In genomic region chr2:113707507-113707906, GRCm38 (mm10) we compare ENCODE assay signal across 27 mouse cellular contexts. TPM values are rescaled to one million over a fixed set of nuclear protein-coding genes. Genes with fewer than 3 reads are reported as not detected.
DNase-seq lines count a peak whose midpoint lies in the region; ATAC-seq and TF ChIP-seq lines count a peak whose summit lies in the region.
"Had no signal": no experiment of that assay in that cellular context is flagged by ENCODE, and none has a peak within 500 bp of the region (broad histone marks: within the 10 kb centered on the region; RNA-seq: fewer than 3 reads in every experiment).

No protein-coding gene starts in this region.

- H3K9ac ChIP-seq in midbrain, embryonic 12.5 days (replicated peaks) = no peak overlapping the region
- no peak overlapping the region for H3K9ac ChIP-seq in midbrain, embryonic 11.5 days (ENCODE audit: low read length)
- no peak overlapping the region for H3K9ac ChIP-seq in midbrain, embryonic 15.5 days
- H3K9ac ChIP-seq in midbrain, postnatal 0 days (replicated peaks; ENCODE audit: low read length, poor library complexity, severe bottlenecking) = no peak overlapping the region
- H3K9ac ChIP-seq: embryonic facial prominence, embryonic 12.5 days; forebrain, embryonic 13.5 days; forebrain, embryonic 15.5 days had no signal

- H3K4me3 ChIP-seq in midbrain, embryonic 12.5 days = no peak overlapping the region
- H3K4me3 ChIP-seq in midbrain, embryonic 11.5 days (ENCODE audit: low read depth, low read length) = no peak overlapping the region
- H3K4me3 ChIP-seq in testis, adult 2 months (ENCODE audit: control insufficient read depth, low read depth, low read length) = peak overlapping the region; percentile 61; the same call in 1 of the 2 replicates
- H3K4me3 ChIP-seq in midbrain, embryonic 15.5 days = no peak overlapping the region
- no peak overlapping the region for H3K4me3 ChIP-seq in midbrain, postnatal 0 days (ENCODE audit: low read depth, low read length)
- H3K4me3 ChIP-seq: embryonic facial prominence, embryonic 10.5 days; embryonic facial prominence, embryonic 12.5 days; forebrain, embryonic 13.5 days; forebrain, embryonic 15.5 days had no signal

- TF ChIP-seq CTCF in testis, adult 2 months (IDR thresholded peaks at IDR 0.05; ENCODE audit: control insufficient read depth, insufficient read depth, insufficient replicate concordance, low read depth, low read length) = no peak
- no peak for TF ChIP-seq CTCF in midbrain, postnatal 0 days (IDR thresholded peaks at IDR 0.05)

- H3K27me3 ChIP-seq in midbrain, embryonic 12.5 days = no peaks in the 10 kb centered on the region
- H3K27me3 ChIP-seq in midbrain, embryonic 11.5 days (ENCODE audit: control insufficient read depth, insufficient read depth, low read length) = no peaks in the 10 kb centered on the region
- H3K27me3 ChIP-seq in testis, adult 2 months (ENCODE audit: control insufficient read depth, insufficient read depth, low read length) = no peaks in the 10 kb centered on the region
- no peaks in the 10 kb centered on the region for H3K27me3 ChIP-seq in midbrain, embryonic 15.5 days (replicated peaks)
- H3K27me3 ChIP-seq in midbrain, postnatal 0 days (ENCODE audit: insufficient read depth, low read length) = no peaks in the 10 kb centered on the region
- H3K27me3 ChIP-seq: CH12.LX; embryonic facial prominence, embryonic 12.5 days; forebrain, embryonic 13.5 days; forebrain, embryonic 15.5 days; Patski had no signal

- 41% methylated on average over 4 of the region's 4 CpGs for WGBS in midbrain, embryonic 12.5 days
- 48% methylated on average over 4 of the region's 4 CpGs for WGBS in midbrain, embryonic 11.5 days
- WGBS in midbrain, embryonic 15.5 days = 28% methylated on average over 4 of the region's 4 CpGs
- 14% methylated on average over 4 of the region's 4 CpGs for WGBS in midbrain, postnatal 0 days

- 0 out of 2 replicates have a peak, but pooled peaks have one; percentile 52 for ATAC-seq in midbrain, embryonic 12.5 days (ENCODE audit: low FRiP score, low read depth)
- no peak for ATAC-seq in midbrain, embryonic 11.5 days (ENCODE audit: low FRiP score)
- ATAC-seq in midbrain, embryonic 15.5 days (replicated peaks) = peak; percentile 84
- peak; percentile 70; the same call in 1 of the 2 replicates for ATAC-seq in midbrain, postnatal 0 days (ENCODE audit: low FRiP score)
- ATAC-seq: activated CD4-positive, CD25-positive, alpha-beta regulatory T cell, adult 4 months; CD4-positive, CD25-positive, alpha-beta regulatory T cell, adult 4 months; forebrain, embryonic 13.5 days; forebrain, embryonic 15.5 days; Patski had no signal

- no peaks in the 10 kb centered on the region for H3K4me1 ChIP-seq in midbrain, embryonic 12.5 days
- no peaks in the 10 kb centered on the region for H3K4me1 ChIP-seq in midbrain, embryonic 11.5 days (ENCODE audit: control insufficient read depth, insufficient read depth, low read length)
- no peaks in the 10 kb centered on the region for H3K4me1 ChIP-seq in testis, adult 2 months (ENCODE audit: control insufficient read depth, insufficient read depth, low read length)
- no peaks in the 10 kb centered on the region for H3K4me1 ChIP-seq in midbrain, embryonic 15.5 days
- no peaks in the 10 kb centered on the region for H3K4me1 ChIP-seq in midbrain, postnatal 0 days (ENCODE audit: insufficient read depth, low read length)
- H3K4me1 ChIP-seq: embryonic facial prominence, embryonic 10.5 days; embryonic facial prominence, embryonic 12.5 days; forebrain, embryonic 13.5 days; forebrain, embryonic 15.5 days had no signal

- no peaks in the 10 kb centered on the region for H3K36me3 ChIP-seq in midbrain, embryonic 12.5 days
- H3K36me3 ChIP-seq in midbrain, embryonic 11.5 days (ENCODE audit: control insufficient read depth, insufficient read depth, low read length) = no peaks in the 10 kb centered on the region
- H3K36me3 ChIP-seq in testis, adult 2 months (ENCODE audit: control insufficient read depth, insufficient read depth, low read length) = no peaks in the 10 kb centered on the region
- no peaks in the 10 kb centered on the region for H3K36me3 ChIP-seq in midbrain, embryonic 15.5 days (replicated peaks)
- H3K36me3 ChIP-seq in midbrain, postnatal 0 days (ENCODE audit: insufficient read depth, low read length) = no peaks in the 10 kb centered on the region
- H3K36me3 ChIP-seq: embryonic facial prominence, embryonic 10.5 days; embryonic facial prominence, embryonic 12.5 days; forebrain, embryonic 15.5 days; G1E had no signal

- no peak overlapping the region for H3K27ac ChIP-seq in midbrain, embryonic 12.5 days (replicated peaks)
- no peak overlapping the region for H3K27ac ChIP-seq in midbrain, embryonic 11.5 days (ENCODE audit: low read depth, low read length)
- no peak overlapping the region for H3K27ac ChIP-seq in testis, adult 2 months (ENCODE audit: control insufficient read depth, insufficient read depth, low read depth, low read length)
- H3K27ac ChIP-seq in midbrain, embryonic 15.5 days = peak overlapping the region; percentile 34; the same call in 1 of the 2 replicates
- H3K27ac ChIP-seq in midbrain, postnatal 0 days (ENCODE audit: low read depth, low read length) = no peak overlapping the region
- H3K27ac ChIP-seq: embryonic facial prominence, embryonic 10.5 days; embryonic facial prominence, embryonic 12.5 days; forebrain, embryonic 13.5 days; forebrain, embryonic 15.5 days had no signal

- no peaks in the 10 kb centered on the region for H3K9me3 ChIP-seq in midbrain, embryonic 12.5 days
- no peaks in the 10 kb centered on the region for H3K9me3 ChIP-seq in midbrain, embryonic 11.5 days (ENCODE audit: control insufficient read depth, low read length)
- H3K9me3 ChIP-seq in midbrain, embryonic 15.5 days = no peaks in the 10 kb centered on the region
- no peaks in the 10 kb centered on the region for H3K9me3 ChIP-seq in midbrain, postnatal 0 days (ENCODE audit: low read length)
- H3K9me3 ChIP-seq: embryonic facial prominence, embryonic 10.5 days; embryonic facial prominence, embryonic 12.5 days; forebrain, embryonic 13.5 days; forebrain, embryonic 15.5 days had no signal

- DNase-seq in midbrain, embryonic 11.5 days (ENCODE audit: low spot score, missing footprints) = no peak
- DNase-seq in testis, postnatal 10 days (ENCODE audit: low spot score) = no peak
- DNase-seq in midbrain, postnatal 0 days (ENCODE audit: low spot score) = no peak
- DNase-seq in thymus, postnatal 36 days = no peak
- no peak for DNase-seq in urinary bladder, postnatal 25 days (ENCODE audit: low spot score)
- DNase-seq: adrenal gland, adult 8-10 months; adrenal gland, postnatal 14 days; adrenal gland, postnatal 36 days; B cell, adult 2 months; cerebellum, adult 11 months; cerebellum, adult 18-20 months; cerebellum, adult 8-10 months; cerebellum, adult 9-11 months; cerebellum, postnatal 14 days; cerebellum, postnatal 36 days had no signal

- TF ChIP-seq POLR2A in testis, adult 2 months (IDR thresholded peaks at IDR 0.05; ENCODE audit: control insufficient read depth, low read depth, low read length) = no peak

- no peak overlapping the region for H3K4me2 ChIP-seq in midbrain, embryonic 12.5 days (replicated peaks)
- no peak overlapping the region for H3K4me2 ChIP-seq in midbrain, embryonic 11.5 days
- H3K4me2 ChIP-seq in midbrain, embryonic 15.5 days = 0 out of 2 replicates have a peak overlapping the region, but pooled peaks have one; percentile 20
- no peak overlapping the region for H3K4me2 ChIP-seq in midbrain, postnatal 0 days (ENCODE audit: low read depth, low read length, poor library complexity, severe bottlenecking)
- H3K4me2 ChIP-seq: embryonic facial prominence, embryonic 12.5 days; forebrain, embryonic 13.5 days; forebrain, embryonic 15.5 days had no signal

RNA-seq across cellular contexts. Expression of gene Grem1, which starts 50.9 kb away (rescaled TPM):
- 0.31 and 0.47 TPM in 2 replicates for polyA plus RNA-seq in midbrain, embryonic 12.5 days (2016; fragmentation: Nextera tagmentation; extraction: Ambion mirVana)
- polyA plus RNA-seq in midbrain, embryonic 11.5 days (2014; fragmentation: Nextera tagmentation; extraction: Ambion mirVana) = 0.10 and 0.18 TPM in 2 replicates
- polyA plus RNA-seq in testis, adult 2 months (2012; rRNA removed) = 0.04 TPM in 1 of 2 replicates, not detected in the other
- 1.3 and 1.4 TPM in 2 replicates for polyA plus RNA-seq in midbrain, embryonic 15.5 days (2015; fragmentation: Nextera tagmentation; extraction: Ambion mirVana)
- total RNA-seq in midbrain, postnatal 0 days (2014; rRNA removed) = 4.1 and 4.2 TPM in 2 replicates
- 1.1 and 1.2 TPM in 2 replicates for polyA plus RNA-seq in midbrain, postnatal 0 days (2015; fragmentation: Nextera tagmentation; extraction: Ambion mirVana)
- total RNA-seq: CH12.LX had no signal
- polyA plus RNA-seq: activated CD4-positive, CD25-positive, alpha-beta regulatory T cell, adult 4 months; CD4-positive, CD25-positive, alpha-beta regulatory T cell, adult 4 months; G1E had no signal
